Mouse (Mus musculus): ENCODE results near the gene Nsf.

Gene Nsf

GRCm38 (mm10) chr11:103772505-103773386 lies 181.1 kb downstream of the Nsf start:
- DNase-seq (ENCODE audit: low read depth): no peak
